Mouse (Mus musculus) adrenal gland, postnatal 25 days (tissue): ENCODE results near the gene Lysmd1. TPM values are rescaled to one million over a fixed set of nuclear protein-coding genes. Genes with fewer than 3 reads are reported as not detected.
A peak's percentile ranks its signal among the peaks of the same experiment; 100 is the strongest.

Source experiments
- DNase-seq: peaks from one replicate; pipeline ENCODE4 v3.0.0; 2021; ENCODE audit warnings: mixed read lengths
- total RNA-seq: library from RNA; stranded (reverse); gene quantifications from 2 replicates; pipeline ENCODE4 v1.2.3, GENCODE M21; 2021

The Lysmd1 gene
- total RNA-seq, 1 experiment from 2014 or later = 14.8 TPM

DNA sequence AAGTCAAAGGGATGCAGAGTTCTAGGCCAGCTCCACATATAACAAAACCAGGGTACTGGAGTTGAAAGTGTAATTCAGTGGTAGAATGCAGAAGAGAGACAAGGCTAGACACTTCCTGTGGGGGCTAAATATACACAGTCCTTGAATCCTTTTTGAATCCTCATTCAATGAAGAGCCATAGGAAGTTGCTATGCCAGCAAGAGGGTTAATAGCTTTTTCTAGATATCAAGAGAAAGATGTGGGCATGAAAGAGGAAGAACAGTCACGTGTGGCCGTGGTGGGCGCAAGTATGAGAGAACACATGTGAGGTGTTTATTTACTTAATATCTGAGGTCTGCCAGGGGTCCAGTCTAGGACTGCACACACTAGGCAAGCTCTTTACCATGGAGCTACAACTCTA, 2.4 kb downstream of the Lysmd1 start:
- DNase-seq = no peak

DNA sequence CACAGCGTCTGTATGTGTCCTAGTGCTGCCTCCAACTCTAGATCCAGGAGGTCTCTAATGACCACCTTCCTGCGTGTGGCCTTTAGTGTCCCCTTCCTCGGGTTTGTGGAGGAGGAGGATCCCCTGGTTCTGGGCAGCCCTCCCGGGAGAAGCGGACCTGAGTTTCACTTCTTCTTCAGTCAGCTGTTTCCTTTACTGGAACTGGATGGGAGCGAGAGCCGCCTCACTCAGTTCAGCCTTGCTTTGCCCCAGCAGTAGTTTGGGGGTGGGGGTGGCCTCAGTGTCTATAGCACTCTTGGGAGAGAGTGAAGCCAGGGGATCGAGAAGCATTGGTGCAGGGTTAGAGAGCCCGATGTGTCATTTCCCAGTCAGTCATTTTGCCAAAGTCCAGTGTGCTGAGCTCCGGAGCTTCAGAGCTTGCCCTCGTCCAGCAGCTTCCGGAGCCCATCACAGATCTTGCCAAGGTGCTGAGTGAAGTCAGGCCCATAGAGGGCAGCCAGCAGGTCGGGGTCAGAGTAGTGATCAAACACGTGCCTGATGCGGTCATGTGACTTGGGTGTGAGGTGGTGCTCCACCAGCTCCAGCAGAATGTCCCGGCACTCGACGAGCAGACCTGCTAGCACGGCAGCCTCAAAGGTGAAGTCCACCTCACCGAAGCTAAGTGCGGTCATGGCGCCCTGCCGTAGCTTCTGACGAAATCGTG, 5.8 kb downstream of the Lysmd1 start:
- DNase-seq = no peak

DNA sequence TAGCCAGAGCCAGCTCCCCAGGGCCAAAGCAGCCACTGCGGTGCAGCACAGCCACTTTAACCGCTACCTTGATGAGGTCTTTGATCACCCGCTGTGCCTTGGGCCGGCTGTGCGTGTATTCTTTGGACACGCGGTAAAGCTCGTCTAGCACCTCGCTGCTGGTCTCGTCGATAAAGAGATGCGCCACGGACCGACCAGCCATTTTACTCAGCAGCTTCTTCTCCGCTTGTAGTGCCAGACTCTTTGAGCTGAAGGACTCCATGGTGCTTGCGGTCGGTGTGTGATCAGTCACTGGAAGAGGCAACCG, 6.4 kb downstream of the Lysmd1 start:
- DNase-seq = no peak

DNA sequence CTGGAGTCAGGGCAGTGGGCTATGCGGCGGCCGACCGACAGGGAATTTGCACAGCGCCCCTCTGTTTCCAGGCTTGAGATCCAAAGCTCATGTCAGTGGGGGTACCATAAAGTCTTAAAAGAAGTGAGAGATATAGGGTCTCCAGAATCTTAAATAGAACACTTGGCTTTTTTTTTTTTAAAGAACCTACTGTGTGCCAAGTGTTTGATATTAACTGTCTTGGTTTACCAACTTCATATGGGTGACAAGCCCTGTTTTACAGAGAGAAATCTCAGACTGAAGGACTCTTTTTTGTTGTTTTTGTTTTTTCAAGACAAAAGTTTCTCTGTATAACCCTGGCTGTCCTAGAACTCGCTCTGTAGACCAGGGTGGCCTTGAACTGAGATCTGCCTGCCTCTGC, 6.9 kb downstream of the Lysmd1 start:
- no peak for DNase-seq

DNA sequence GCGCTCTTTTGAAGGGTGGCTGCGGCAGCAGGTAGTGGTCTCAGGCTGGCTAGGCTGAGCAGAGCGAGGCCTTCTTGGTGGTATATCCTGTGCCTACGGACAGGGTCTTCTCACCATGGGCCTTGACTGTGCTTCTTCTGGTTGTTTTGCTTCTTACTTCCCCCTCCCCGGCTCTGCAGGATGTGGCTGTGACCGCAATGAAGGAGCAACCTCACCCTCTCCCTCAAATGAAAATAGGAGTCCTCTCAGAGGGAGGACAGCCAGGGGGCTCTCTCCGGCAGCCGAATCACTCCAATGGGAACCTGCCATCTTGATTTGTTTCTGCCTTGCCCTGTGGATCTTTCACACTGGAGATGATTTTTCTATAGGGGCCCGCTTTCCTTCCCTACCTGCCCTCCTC, 7.6 kb downstream of the Lysmd1 start:
- no peak for DNase-seq

DNA sequence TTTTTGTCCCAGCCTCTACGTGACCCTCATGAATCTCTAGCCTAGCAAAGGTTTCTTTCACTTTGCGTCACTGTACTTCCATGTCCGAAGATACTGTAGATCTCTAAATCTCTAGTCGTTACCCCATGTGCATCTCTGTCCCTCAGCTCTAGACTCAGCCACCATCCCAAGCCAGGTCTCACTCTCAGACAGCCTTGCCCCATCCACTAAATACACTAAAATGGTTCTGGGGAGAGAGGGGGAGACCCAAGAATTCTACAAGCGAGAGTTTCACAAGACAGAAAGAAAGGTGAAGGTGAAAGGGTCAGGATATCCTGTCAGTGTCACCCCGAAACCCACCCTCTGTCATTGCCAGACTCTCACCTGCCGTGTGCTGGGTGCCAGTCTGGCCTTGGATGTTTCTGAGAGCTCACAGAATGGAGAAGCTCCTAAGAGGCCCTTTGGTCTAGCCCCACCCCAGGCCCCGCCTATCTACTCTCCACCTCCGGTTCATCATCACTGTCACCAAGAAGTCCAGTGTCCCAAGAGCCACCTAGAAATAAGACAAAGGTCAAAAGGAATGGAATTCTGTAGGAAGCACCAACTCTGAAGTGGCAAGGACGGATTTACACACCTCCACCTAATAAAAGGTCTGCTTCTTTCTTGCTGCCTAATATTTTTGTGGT, 8.2 kb downstream of the Lysmd1 start, which contains the start of gene Tnfaip8l2:
Tnfaip8l2 (minus strand) TSS at position 409 of the 665 bp plus-strand sequence.
- no peak for DNase-seq

DNA sequence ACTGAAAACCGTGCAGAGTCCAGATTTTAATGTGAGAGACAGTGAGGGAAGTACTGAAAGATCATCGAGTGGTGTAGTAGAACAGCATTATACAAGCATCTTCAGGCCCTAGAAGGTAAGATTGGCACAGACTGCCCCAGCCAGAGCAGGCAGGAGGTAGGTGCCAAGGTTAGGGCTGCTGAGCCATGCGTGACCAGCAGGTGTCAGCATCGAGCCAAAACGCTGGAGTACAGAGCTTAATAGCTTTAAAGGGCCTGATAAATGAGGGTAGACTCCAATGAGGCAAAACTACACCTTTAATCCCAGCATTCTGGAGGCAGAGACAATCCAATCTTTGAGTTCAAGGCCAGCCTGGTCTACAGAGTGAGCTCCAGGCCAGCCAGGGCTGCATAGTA, 8.7 kb downstream of the Lysmd1 start:
- peak; percentile 85 for DNase-seq

DNA sequence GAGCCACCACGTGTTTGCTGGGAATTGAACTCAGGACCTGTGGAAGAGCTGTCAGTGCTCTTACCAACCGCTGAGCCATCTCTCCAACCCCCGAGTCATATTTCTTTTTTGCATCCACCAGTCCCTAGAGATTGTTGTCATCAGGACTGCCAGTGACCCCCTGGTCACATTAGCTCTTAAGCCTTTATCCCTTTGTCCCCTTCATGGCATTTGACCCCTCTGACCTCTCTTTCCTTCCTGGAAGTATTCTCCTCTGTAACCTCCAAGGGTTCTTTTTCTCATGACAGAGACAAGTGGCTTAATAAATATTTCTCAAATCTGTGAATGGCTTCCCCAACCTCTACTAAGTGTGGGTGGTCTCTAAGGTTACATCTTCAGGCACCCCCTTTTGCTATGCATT, 14.0 kb downstream of the Lysmd1 start:
- DNase-seq = no peak

DNA sequence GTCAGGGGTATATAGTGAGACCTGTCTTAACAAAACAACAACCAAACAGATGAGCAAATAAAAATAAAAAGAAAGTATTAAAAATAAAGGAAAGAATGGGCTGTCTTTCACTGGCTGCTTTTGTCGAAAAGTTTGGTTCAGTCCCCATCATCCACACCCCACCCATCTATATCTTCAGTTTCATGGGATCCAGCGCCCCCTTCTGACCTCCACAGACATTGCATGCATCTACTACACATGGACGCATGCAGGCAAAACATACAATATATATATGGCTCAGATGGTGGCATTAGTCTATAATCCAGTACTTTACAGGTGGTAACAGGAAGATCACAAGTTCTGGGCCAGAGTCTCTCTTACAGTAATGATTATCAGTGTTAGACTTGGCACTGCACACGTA, 20.0 kb downstream of the Lysmd1 start:
- DNase-seq = no peak

DNA sequence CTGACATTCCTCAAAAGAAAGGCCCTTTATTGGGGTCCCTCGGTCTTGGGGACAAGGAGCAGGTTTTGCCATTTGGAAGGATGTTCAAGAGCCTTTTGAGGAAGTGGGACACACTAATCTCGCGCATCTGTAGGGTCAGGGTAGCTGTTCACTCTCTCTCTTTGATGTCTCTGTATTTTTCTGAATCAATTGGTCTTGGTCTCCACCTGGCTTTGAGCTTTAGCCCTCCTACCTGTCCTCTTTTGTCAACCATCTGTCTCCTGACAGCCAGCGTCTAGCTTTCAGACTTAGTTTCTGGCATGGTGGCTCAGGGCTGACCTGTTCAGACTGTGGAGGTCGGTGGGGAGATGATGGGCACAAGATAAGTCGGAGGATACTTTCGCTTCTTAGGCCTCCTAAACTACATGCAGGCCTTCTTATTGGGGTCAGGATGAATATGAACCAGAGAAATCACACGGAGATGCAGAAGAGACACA, 25.7 kb downstream of the Lysmd1 start:
- DNase-seq = no peak

DNA sequence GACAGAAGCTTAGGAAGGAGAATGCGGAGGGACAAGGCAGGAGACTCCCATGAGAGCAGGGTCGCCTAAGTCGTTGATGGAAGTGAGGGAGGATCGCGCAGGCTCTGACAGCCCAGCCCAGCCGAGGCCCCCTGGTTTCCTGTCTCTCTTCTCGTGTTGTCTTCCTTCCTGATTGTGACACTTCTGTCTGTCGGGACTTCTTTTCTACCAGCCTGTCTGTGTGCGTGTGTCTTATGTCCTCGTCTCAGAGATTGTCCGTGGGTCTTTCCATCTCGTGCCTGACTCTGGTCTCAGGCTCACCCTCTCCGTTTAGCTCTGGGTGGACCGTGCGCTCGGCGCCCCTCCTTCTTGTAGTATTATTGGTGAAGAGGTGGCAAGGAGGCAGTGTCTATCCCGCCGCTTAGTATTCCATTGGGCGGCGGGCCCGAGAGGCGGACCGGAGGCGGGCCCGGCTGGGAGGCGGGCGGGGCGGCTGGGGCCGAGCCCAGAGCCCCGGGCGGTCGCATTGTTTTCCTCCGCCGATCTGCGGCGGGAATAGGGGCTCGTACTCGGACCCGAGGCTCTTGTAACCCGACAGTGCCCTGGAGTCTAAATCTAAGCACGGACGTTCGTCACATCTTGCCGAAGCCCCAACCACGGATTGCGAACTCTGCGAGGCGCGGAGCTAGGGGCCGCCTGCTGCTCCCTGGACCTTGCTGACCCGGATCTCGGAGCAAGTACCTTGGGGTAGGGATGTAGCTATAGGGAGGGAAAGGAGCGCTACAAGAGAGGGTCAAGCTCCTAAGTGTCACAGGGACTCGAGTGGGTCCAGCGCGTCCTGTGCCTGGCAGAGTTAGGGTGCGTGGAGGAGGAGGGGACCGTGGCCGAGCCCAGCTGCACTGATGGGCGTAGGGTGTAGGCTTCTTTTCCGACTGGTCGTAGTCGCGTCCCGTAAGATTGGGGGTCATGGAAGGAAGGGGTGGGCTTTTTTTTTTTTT, 26.4 kb downstream of the Lysmd1 start, which contains the start of gene Sema6c:
Sema6c (plus strand) TSS at position 471 of the 977 bp plus-strand sequence.
- DNase-seq = peak; percentile 92

DNA sequence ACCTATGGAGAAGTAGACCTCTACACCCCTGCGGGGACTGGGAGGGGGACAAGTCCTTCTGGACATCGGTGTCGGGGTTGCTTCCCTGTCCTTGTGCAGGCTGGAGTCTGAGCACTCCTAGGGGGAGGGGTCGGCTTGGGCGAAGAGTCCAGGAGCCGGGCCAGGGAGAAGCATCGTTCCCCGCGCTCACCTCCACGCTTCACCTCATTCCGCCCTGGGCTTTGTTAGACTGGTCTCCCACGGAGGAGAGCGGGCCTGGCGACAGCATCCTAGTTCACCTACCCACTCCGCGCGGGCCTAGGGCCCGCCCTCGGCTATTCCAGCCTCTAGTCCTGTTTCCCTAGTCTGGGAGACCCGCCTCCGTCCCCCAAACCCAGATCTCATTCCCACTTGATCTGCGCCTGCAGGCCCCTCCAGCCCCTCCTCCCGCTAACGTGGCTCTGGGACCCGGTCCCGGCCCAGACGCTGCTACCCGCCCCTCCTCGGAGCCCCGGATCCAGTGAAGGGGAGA, 27.2 kb downstream of the Lysmd1 start:
- DNase-seq = no peak

DNA sequence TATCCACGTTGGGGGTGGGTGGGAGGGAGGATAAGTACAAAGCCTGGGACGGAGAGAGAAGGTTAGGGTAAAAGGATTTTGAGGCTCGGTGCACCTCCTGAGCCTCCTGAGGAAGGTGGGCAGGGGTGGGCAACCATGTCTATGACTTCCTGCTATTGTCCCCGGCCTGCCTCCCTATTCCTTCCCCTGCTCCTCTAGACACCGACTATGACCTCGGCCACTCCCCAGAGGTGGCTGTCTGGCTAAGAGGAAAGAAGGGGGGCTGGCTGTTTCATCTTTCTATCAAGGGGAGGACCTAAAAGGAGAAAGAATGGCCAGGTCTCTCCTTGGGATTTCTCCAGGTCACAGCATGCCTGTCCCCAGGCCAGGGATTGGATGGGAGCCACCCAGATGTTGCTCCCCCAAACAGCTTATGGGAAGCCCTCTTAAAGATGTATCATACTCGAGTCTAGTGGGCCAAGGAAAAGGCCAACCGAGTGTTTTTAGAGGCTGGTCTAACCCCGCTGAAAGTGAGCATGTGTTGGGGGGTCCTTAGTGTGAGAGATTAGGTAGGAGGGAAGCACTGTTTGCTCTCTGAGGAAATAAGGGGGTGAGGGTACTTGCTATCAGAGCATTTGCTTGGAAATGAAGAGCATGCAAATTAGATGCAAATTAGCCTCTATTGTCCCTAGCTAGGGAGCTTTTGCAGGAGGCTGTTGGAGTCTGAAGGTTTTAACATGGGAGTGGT, 27.9 kb downstream of the Lysmd1 start:
- no peak for DNase-seq

DNA sequence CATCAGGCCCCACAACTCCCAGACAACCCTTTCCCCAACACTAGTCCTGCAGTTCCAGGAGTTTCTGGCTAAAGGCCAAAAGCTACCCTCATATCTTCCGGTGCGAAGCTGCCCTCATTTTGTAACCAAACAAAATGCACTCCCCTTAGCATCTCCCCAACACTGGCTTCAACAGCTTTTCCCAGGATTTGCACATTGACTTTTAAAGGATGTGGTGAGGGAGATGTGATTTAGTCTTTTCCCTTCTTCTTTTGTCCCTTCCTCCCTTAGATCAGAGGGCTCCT, 28.4 kb downstream of the Lysmd1 start:
- DNase-seq = no peak

DNA sequence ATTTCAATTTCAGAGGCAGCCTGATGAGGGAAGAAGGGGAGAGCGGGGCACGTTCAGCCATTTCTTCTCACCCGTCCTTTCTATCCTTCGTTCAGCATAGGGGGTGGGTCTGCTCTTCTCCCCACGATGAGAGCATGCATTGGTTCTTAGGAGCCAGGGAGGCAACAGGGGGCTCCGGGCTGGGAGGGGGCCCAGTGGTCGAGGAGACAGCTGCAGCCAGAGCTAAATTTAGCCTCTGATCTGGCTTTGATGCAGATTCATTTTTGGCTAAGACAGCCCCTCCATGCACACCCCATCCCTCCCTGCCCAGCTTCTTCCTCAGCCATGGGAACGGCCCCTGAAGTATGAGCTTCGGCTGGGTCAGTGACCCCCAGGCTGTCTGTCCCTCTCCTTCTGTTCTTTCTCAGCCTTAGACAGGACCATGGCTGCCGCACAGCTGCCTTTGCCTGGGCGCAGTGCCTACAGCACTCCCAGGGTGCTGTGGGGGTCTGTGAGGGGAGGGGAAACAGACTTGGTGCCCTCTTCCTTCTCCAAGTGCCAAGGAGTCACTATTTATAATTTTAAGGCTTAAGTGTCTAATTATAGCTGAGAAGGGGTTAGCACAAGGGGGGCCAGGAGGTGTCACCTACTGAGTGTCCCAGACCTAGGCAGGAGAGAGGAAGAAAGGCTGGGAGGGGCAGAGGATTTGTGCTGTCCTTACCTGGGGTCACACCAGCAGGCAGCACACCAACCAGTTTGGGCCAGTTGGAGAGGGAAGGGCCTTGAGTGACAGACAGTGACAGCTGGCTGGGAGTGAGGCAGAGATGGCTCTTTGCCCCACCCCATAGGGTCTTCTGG, 29.7 kb downstream of the Lysmd1 start:
- DNase-seq = no peak

DNA sequence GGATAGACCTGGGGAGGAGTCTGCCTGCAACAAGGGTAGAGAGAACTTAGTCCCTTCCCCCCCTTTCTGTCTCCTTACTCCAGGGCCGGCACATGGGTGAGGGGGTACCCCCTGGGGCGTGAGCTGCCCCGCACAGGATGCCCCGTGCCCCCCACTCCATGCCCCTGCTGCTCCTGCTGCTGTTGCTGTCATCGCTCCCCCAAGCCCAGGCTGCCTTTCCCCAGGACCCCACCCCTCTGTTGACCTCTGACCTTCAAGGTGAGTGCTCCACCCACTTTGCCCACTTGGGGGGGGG, 30.3 kb downstream of the Lysmd1 start:
- DNase-seq = no peak

DNA sequence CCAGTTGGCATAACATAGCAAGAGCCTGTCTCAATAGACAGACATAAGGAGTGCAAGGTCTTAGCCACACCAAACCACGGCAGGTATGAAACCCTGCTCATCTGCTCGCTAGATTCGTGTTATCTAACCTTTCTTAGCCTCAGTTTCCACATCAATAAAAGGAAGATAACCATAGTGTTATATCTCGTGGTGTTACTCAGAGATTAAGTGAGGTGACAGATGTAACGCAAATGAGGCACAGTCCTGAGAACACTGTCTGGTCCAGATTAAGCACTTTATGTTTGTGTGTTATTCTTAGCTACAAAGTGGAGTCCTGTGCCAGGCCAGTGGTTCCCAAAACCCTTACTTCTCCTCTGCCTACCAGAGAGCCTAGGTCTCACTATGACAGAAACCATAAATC, 31.0 kb downstream of the Lysmd1 start:
- no peak for DNase-seq

DNA sequence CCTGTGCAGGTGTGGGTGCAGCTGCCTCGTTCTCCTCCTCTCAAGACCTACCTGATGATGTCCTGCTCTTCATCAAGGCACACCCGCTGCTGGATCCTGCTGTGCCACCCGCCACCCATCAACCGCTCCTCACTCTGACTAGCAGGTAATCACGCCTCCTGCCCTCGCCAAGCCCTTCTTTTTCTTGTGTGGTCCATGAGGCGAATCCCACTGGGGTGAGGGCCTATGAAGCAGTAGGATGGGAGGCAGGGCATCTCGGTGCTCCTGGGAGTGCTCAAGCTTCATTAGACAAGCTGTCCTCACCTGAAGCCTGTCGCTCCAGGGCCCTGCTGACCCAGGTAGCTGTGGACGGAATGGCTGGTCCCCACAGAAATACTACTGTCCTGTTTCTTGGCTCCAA, 36.1 kb downstream of the Lysmd1 start:
- no peak for DNase-seq

DNA sequence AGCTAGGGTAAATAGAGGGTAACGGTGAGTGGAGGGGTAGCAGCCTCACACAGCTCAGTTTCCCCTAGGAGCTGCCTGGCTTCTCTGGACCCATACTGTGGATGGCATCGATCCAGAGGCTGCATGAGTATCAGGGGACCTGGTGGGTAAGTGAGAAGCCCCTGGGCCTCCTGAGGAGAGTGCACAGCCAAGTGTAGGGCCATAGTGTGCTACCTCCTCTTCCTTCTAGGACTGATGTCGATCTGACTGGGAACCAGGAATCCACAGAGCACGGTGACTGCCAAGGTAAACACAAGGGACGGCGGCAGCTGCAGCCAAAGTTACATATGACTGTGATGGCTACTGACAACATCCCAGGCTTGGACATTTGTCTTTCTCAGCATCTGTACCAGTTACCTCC, 37.2 kb downstream of the Lysmd1 start:
- no peak for DNase-seq

DNA sequence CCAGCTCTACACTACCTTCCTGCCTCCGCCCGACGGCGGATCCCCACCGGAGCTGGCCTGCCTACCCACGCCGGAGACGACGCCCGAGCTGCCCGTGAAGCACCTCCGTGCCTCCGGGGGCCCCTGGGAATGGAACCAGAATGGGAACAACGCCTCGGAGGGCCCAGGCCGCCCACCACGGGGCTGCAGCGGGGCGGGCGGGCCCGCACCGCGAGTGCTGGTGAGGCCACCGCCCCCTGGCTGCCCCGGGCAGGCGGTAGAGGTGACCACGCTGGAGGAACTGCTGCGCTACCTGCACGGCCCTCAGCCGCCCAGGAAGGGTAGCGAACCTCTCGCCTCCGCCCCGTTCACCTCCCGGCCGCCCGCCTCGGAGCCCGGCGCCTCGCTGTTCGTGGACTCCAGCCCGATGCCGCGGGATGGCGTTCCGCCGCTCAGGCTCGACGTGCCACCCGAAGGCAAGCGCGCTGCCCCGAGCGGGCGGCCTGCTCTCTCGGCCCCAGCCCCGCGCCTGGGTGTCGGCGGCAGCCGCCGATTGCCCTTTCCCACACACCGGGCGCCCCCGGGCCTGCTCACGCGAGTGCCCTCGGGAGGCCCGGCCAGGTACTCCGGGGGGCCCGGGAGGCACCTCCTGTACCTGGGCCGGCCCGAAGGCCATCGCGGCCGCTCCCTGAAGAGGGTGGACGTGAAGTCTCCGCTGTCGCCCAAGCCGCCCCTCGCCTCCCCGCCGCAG, 38.8 kb downstream of the Lysmd1 start:
- DNase-seq = no peak
